Mouse (Mus musculus) small intestine, adult 2 months (tissue): ENCODE measurements around the gene Tinagl1.

Source experiments
- CTCF ChIP-seq: fragments of 200-500 bp; IDR thresholded peaks from 2 replicates; pipeline ENCODE4 v1.5.1; 2012; ENCODE audit warnings: low read depth, mild to moderate bottlenecking, control low read depth, inconsistent platforms, low read length, moderate library complexity, mixed read lengths; ENCODE audit not compliant: insufficient replicate concordance, insufficient read length; ENCODE audit errors: extremely low read depth
- POLR2A ChIP-seq: fragments of 200-500 bp; IDR thresholded peaks from 2 replicates; pipeline ENCODE4 v1.6.1; 2012; ENCODE audit warnings: low read depth, mild to moderate bottlenecking, control low read depth, inconsistent platforms, low read length, moderate library complexity

DNA sequence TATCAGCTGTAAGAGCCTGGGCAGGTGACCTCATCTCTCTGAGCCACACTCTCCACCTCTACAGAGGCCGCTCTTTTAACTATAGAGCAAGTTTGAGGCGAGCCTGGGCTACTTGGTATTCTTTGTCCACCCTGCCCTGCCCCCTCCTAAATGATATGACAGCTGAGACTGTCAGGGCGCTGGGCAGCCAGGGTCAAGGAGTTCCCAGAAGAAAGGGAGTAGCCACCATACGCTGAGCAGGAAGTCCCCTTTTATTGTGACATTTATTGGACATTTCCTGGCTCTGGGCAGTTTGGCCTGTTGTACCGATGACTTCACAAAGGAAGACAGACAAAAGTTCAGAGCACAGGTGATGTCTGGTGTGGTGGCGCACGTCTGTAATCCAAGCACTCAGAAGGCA lies 14.7 kb upstream of the Tinagl1 start:
- TF ChIP-seq POLR2A (no peak), CTCF (no peak)
